ENCODE assay signal across 17 mouse cellular contexts in genomic region chr11:96685381-96685780, GRCm38 (mm10).
DNase-seq lines count a peak whose midpoint lies in the region; ATAC-seq and TF ChIP-seq lines count a peak whose summit lies in the region.
"Had no signal": no experiment of that assay in that cellular context is flagged by ENCODE, and none has a peak within 500 bp of the region (broad histone marks: within the 10 kb centered on the region; RNA-seq: fewer than 3 reads in every experiment).

No protein-coding gene starts in this region.

- no peak overlapping the region for H3K4me2 ChIP-seq in liver, postnatal 0 days (ENCODE audit: low read depth, low read length)
- H3K4me2 ChIP-seq: forebrain, embryonic 15.5 days; midbrain, embryonic 11.5 days; neural tube, embryonic 13.5 days had no signal

- no peak for ATAC-seq in liver, postnatal 0 days
- ATAC-seq: forebrain, embryonic 15.5 days had no signal

- H3K27ac ChIP-seq in gastrocnemius, adult 2 months: no peak overlapping the region
- H3K27ac ChIP-seq in liver, postnatal 0 days (ENCODE audit: low read depth): no peak overlapping the region
- H3K27ac ChIP-seq: embryonic facial prominence, embryonic 10.5 days; forebrain, embryonic 15.5 days; neural tube, embryonic 13.5 days had no signal

- peak; percentile 19; the same call in 1 of the 2 replicates for TF ChIP-seq CTCF in gastrocnemius, adult 2 months (IDR thresholded peaks at IDR 0.05)
- TF ChIP-seq CTCF in liver, postnatal 0 days (IDR thresholded peaks at IDR 0.05; ENCODE audit: low read depth): peak; percentile 64

- no peak for DNase-seq in gastrocnemius, adult 2 months
- DNase-seq in gastrocnemius, postnatal 25 days: no peak
- DNase-seq in liver, postnatal 0 days: peak; percentile 22
- DNase-seq in liver (no peak), ES-CJ7 (ENCODE audit: low read depth, low spot score) (peak; percentile 64)
- DNase-seq in naive thymus-derived CD4-positive, alpha-beta T cell, adult 2 months (ENCODE audit: low read depth): peak; percentile 59
- no peak for DNase-seq in embryo, embryonic 9.5 days (ENCODE audit: extremely low spot score)
- no peak for DNase-seq in right cerebral cortex, postnatal 10 days (ENCODE audit: low spot score in 2 of 2)
- DNase-seq: adrenal gland, adult 2 months; cerebellum, adult 11-12 months; heart, adult 11 months; kidney, postnatal 14 days; lung, adult 18-20 months had no signal

- intact Hi-C loops in gastrocnemius, adult 2 months (cut with DNase I): no loop called here

- 77% methylated on average over 2 of the region's 2 CpGs for WGBS in liver, postnatal 0 days (ENCODE audit: insufficient replicate concordance)

- no peaks in the 10 kb centered on the region for H3K36me3 ChIP-seq in liver, postnatal 0 days (replicated peaks; ENCODE audit: insufficient read depth, low read length)
- H3K36me3 ChIP-seq: embryonic facial prominence, embryonic 10.5 days; forebrain, embryonic 15.5 days; neural tube, embryonic 13.5 days had no signal

- H3K9me3 ChIP-seq in liver, postnatal 0 days (ENCODE audit: low read length): no peaks in the 10 kb centered on the region
- H3K9me3 ChIP-seq: embryonic facial prominence, embryonic 10.5 days; forebrain, embryonic 15.5 days; neural tube, embryonic 13.5 days had no signal

- TF ChIP-seq EP300 in liver, postnatal 0 days (IDR thresholded peaks at IDR 0.05; ENCODE audit: low read depth): no peak

- H3K4me3 ChIP-seq in gastrocnemius, adult 2 months: no peak overlapping the region
- H3K4me3 ChIP-seq in liver, postnatal 0 days (ENCODE audit: low read depth, low read length): no peak overlapping the region
- H3K4me3 ChIP-seq: embryonic facial prominence, embryonic 10.5 days; forebrain, embryonic 15.5 days; neural tube, embryonic 13.5 days had no signal

- H3K9ac ChIP-seq in liver, postnatal 0 days (replicated peaks): no peak overlapping the region
- H3K9ac ChIP-seq: forebrain, embryonic 15.5 days; neural tube, embryonic 13.5 days had no signal

- no peaks in the 10 kb centered on the region for H3K4me1 ChIP-seq in liver, postnatal 0 days (ENCODE audit: insufficient read depth)
- H3K4me1 ChIP-seq: embryonic facial prominence, embryonic 10.5 days; forebrain, embryonic 15.5 days had no signal

- H3K27me3 ChIP-seq in liver, postnatal 0 days (ENCODE audit: insufficient read depth, low read length): no peaks in the 10 kb centered on the region
- H3K27me3 ChIP-seq: forebrain, embryonic 15.5 days; neural tube, embryonic 13.5 days had no signal

Comparison
In these comparisons a context has a peak if more than half of its experiments do, and no peak if none do; other contexts are left out.
1. DNase-seq: peak in liver, postnatal 0 days (single experiment), ES-CJ7 (single experiment) and naive thymus-derived CD4-positive, alpha-beta T cell, adult 2 months (single experiment); none in gastrocnemius, adult 2 months (single experiment), gastrocnemius, postnatal 25 days (single experiment), liver (single experiment), embryo, embryonic 9.5 days (single experiment) and right cerebral cortex, postnatal 10 days (0 of 2).